Mouse (Mus musculus): ENCODE measurements at regions not wholly inside any gene's neighbourhood (a gene's known extent, or its start where the extent isn't known, plus 50 kb on each side); places are given as distances from the start of the nearest gene placed in this dataset.

GRCm38 (mm10) chr19:18444324-18444723 is 187.3 kb downstream of the Ostf1 start:
- DNase-seq (ENCODE audit: low spot score), result no peak

- DNase-seq (ENCODE audit: low spot score), result peak; percentile 46
Observed at GRCm38 (mm10) chr19:18436351-18436750, 195.3 kb downstream of the Ostf1 start.

GRCm38 (mm10) chr19:18420381-18420785 is 211.2 kb downstream of the Ostf1 start:
- DNase-seq (ENCODE audit: low spot score), result peak; percentile 55

GRCm38 (mm10) chr19:18418548-18418947 is 213.1 kb downstream of the Ostf1 start:
- DNase-seq (ENCODE audit: low spot score), result no peak

GRCm38 (mm10) chr19:18377466-18378089 is 254.0 kb downstream of the Ostf1 start:
- no peak for DNase-seq (ENCODE audit: low spot score)

GRCm38 (mm10) chr19:18368612-18369011 is 263.0 kb downstream of the Ostf1 start:
- DNase-seq (ENCODE audit: low spot score), result no peak

GRCm38 (mm10) chr19:18353960-18354359 is 277.7 kb downstream of the Ostf1 start:
- no peak for DNase-seq (ENCODE audit: low spot score)

GRCm38 (mm10) chr19:18345735-18346134 is 285.9 kb downstream of the Ostf1 start:
- no peak for DNase-seq (ENCODE audit: low spot score)

- DNase-seq (ENCODE audit: low spot score), result no peak
Observed at GRCm38 (mm10) chr19:18343647-18344046, 288.0 kb downstream of the Ostf1 start.

- no peak for DNase-seq (ENCODE audit: low spot score)
Observed at GRCm38 (mm10) chr19:18343003-18343402, 288.6 kb downstream of the Ostf1 start.

GRCm38 (mm10) chr19:18337819-18338555 is 293.6 kb downstream of the Ostf1 start:
- no peak for DNase-seq (ENCODE audit: low spot score)

- no peak for DNase-seq (ENCODE audit: low spot score)
Observed at GRCm38 (mm10) chr19:18336637-18337036, 295.0 kb downstream of the Ostf1 start.

GRCm38 (mm10) chr19:18334639-18335038 is 297.0 kb downstream of the Ostf1 start:
- no peak for DNase-seq (ENCODE audit: low spot score)

GRCm38 (mm10) chr19:18331811-18332210 is 299.8 kb downstream of the Ostf1 start:
- DNase-seq (ENCODE audit: low spot score), result no peak

- DNase-seq (ENCODE audit: low spot score), result no peak
Observed at GRCm38 (mm10) chr19:18329421-18329820, 302.2 kb downstream of the Ostf1 start.

- no peak for DNase-seq (ENCODE audit: low spot score)
Observed at GRCm38 (mm10) chr19:18318391-18318944, 313.2 kb downstream of the Ostf1 start.

GRCm38 (mm10) chr19:18273415-18273814 is 358.2 kb downstream of the Ostf1 start:
- no peak for DNase-seq (ENCODE audit: low spot score)

- peak; percentile 1 for DNase-seq (ENCODE audit: low spot score)
Observed at GRCm38 (mm10) chr19:18255074-18255684, 376.4 kb downstream of the Ostf1 start.

- no peak for DNase-seq (ENCODE audit: low spot score)
Observed at GRCm38 (mm10) chr19:18253333-18253732, 378.3 kb downstream of the Ostf1 start.
